Mouse (Mus musculus) fibroblast of lung, adult 2 months (primary cell): ENCODE results near the gene Gsx2.

Experiments
- DNase-seq: peaks from one replicate; pipeline ENCODE4 v3.0.0-alpha.2; 2011; ENCODE audit warnings: low read depth

Gsx2 gene

GRCm38 (mm10) chr5:75076326-75077050 lies 1.1 kb downstream of the Gsx2 start:
- DNase-seq: no peak

GRCm38 (mm10) chr5:75077051-75077380 lies 1.6 kb downstream of the Gsx2 start:
- no peak for DNase-seq

- DNase-seq: no peak
These were observed 4.2 kb downstream of the Gsx2 start for GRCm38 (mm10) chr5:75079564-75079963.

GRCm38 (mm10) chr5:75082439-75082838 lies 7.0 kb downstream of the Gsx2 start:
- DNase-seq: no peak

- no peak for DNase-seq
These were observed 7.7 kb downstream of the Gsx2 start for GRCm38 (mm10) chr5:75083061-75083460.

GRCm38 (mm10) chr5:75083591-75084392 lies 8.4 kb downstream of the Gsx2 start:
- DNase-seq: no peak

- DNase-seq: no peak
These were observed 9.0 kb downstream of the Gsx2 start for GRCm38 (mm10) chr5:75084393-75084870.

GRCm38 (mm10) chr5:75084871-75085520 lies 9.6 kb downstream of the Gsx2 start:
- no peak for DNase-seq

- DNase-seq: no peak
These were observed 10.1 kb downstream of the Gsx2 start for GRCm38 (mm10) chr5:75085521-75085875.

GRCm38 (mm10) chr5:75085906-75086305 lies 10.5 kb downstream of the Gsx2 start:
- no peak for DNase-seq

GRCm38 (mm10) chr5:75106511-75106910 lies 31.1 kb downstream of the Gsx2 start:
- no peak for DNase-seq

- no peak for DNase-seq
These were observed 34.0 kb downstream of the Gsx2 start for GRCm38 (mm10) chr5:75109368-75109767.

- DNase-seq: no peak
These were observed 36.4 kb downstream of the Gsx2 start for GRCm38 (mm10) chr5:75111781-75112180.

GRCm38 (mm10) chr5:75118840-75119239 lies 43.4 kb downstream of the Gsx2 start:
- no peak for DNase-seq

- DNase-seq: peak; percentile 6
These were observed 46.2 kb downstream of the Gsx2 start for GRCm38 (mm10) chr5:75121646-75122045.
